Mouse (Mus musculus) lung, adult 2 months (tissue): ENCODE measurements around the gene Gpsm1. TPM values are rescaled to one million over a fixed set of nuclear protein-coding genes. Genes with fewer than 3 reads are reported as not detected.
"Not testable (repeated sequence)": the region's sequence is repeated elsewhere in the genome, so short reads cannot be mapped to it uniquely, and the experiment has no call there.

Experiments used
- DNase-seq: peaks from one replicate; pipeline ENCODE4 v3.0.0; 2022
- H3K4me1 ChIP-seq: fragments of 200-500 bp; 2 replicates; pipeline ENCODE4 v1.6.1; 2011; ENCODE audit warnings: low read length; ENCODE audit not compliant: control insufficient read depth, insufficient read depth
- H3K4me3 ChIP-seq: fragments of 200-500 bp; replicated peaks from 2 replicates; pipeline ENCODE3; 2011; ENCODE audit warnings: low read depth, mild to moderate bottlenecking, control low read depth, low read length; ENCODE audit errors: extremely low read depth
- CTCF ChIP-seq: fragments of 200-500 bp; IDR thresholded peaks from 2 replicates; pipeline ENCODE4 v1.5.1; 2011; ENCODE audit warnings: mild to moderate bottlenecking, low read length, control low read depth; ENCODE audit not compliant: insufficient read depth
- POLR2A ChIP-seq: fragments of 200-500 bp; IDR thresholded peaks from 2 replicates; pipeline ENCODE4 v1.6.1; 2011; ENCODE audit warnings: low read depth, mild to moderate bottlenecking, control low read depth, low read length, borderline replicate concordance; ENCODE audit errors: extremely low read depth
- WGBS: fragments of 180-500 bp; shearing (Covaris S2); methylation state at CpG from one replicate; pipeline ENCODE4 v1.1.7; 2018; 5-methylcytosine and 5-hydroxymethylcytosine counted together
- polyA plus RNA-seq: library from polyadenylated mRNA; depleted of rRNA; stranded (reverse); fragments of >200 nt; gene quantifications from 2 replicates; pipeline ENCODE4 v1.2.3, GENCODE M21; 2012

Gpsm1 gene
- polyA plus RNA-seq, 1 experiment: 56.2 TPM

- no peak for TF ChIP-seq CTCF
- no peak for TF ChIP-seq POLR2A
- WGBS: 41% methylated on average over 3 of the region's 3 CpGs
- no peak for DNase-seq
- no peaks in the 10 kb centered on the region for H3K4me1 ChIP-seq
- H3K4me3 ChIP-seq: no peak within 1 kb of the TSS
These were observed 45.5 kb downstream of the Gpsm1 start, which contains the start of gene Card9 for GRCm38 (mm10) chr2:26360772-26361171. Card9 (minus strand) TSS chr2:26360918.

- Histone ChIP-seq H3K4me1 (no peaks in the 10 kb centered on the region), H3K4me3 (no peak overlapping the region)
- DNase-seq: no peak
- WGBS: 88% methylated on average over 5 of the region's 5 CpGs
- TF ChIP-seq CTCF: no peak
- TF ChIP-seq POLR2A: no peak
These were observed 47.7 kb downstream of the Gpsm1 start for GRCm38 (mm10) chr2:26362991-26363390.

- WGBS: 54% methylated on average over 5 of the region's 5 CpGs
- TF ChIP-seq POLR2A (no peak), CTCF (no peak)
These were observed 48.2 kb downstream of the Gpsm1 start for GRCm38 (mm10) chr2:26363481-26363880.

GRCm38 (mm10) chr2:26364738-26365465, 49.6 kb downstream of the Gpsm1 start:
- TF ChIP-seq POLR2A: no peak
- no peak for TF ChIP-seq CTCF
- Histone ChIP-seq H3K4me3 (no peak overlapping the region), H3K4me1 (no peaks in the 10 kb centered on the region)
- DNase-seq: peak; percentile 44
- WGBS: 35% methylated on average over 10 of the region's 10 CpGs

More at GRCm38 (mm10) chr2:26363481-26363880, 48.2 kb downstream of the Gpsm1 start:
- DNase-seq: no peak
- Histone ChIP-seq H3K4me1 (no peaks in the 10 kb centered on the region), H3K4me3 (no peak overlapping the region)

- H3K4me1 ChIP-seq: no peaks in the 10 kb centered on the region
- TF ChIP-seq CTCF: no peak
- no peak for TF ChIP-seq POLR2A
- H3K4me3 ChIP-seq: no peak overlapping the region
- WGBS: 93% methylated on average over 6 of the region's 6 CpGs
- no peak for DNase-seq
These were observed 52.6 kb downstream of the Gpsm1 start for GRCm38 (mm10) chr2:26367911-26368310.

- TF ChIP-seq POLR2A: no peak
- no peak for TF ChIP-seq CTCF
- no peak for DNase-seq
- Histone ChIP-seq H3K4me3 (no peak overlapping the region), H3K4me1 (no peaks in the 10 kb centered on the region)
- WGBS: 89% methylated on average over 1 of the region's 1 CpGs
These were observed 53.3 kb downstream of the Gpsm1 start for GRCm38 (mm10) chr2:26368572-26368971.

GRCm38 (mm10) chr2:26372396-26372795, 57.1 kb downstream of the Gpsm1 start:
- 92% methylated on average over 8 of the region's 8 CpGs for WGBS
- no peak for DNase-seq
- H3K4me3 ChIP-seq: no peak overlapping the region
- no peaks in the 10 kb centered on the region for H3K4me1 ChIP-seq
- TF ChIP-seq POLR2A: no peak
- TF ChIP-seq CTCF: no peak

GRCm38 (mm10) chr2:26380131-26380771, 64.9 kb downstream of the Gpsm1 start, which contains the start of gene Snapc4:
Snapc4 (minus strand) TSS chr2:26380653.
- no peak for TF ChIP-seq CTCF
- 0 out of 2 replicates have a peak, but pooled peaks have one; percentile 24 for TF ChIP-seq POLR2A
- peak; percentile 78 for DNase-seq
- peaks cover 3% of the 10 kb centered on the region for H3K4me1 ChIP-seq
- peak within 1 kb of the TSS; percentile 94 for H3K4me3 ChIP-seq
- under 1% methylated on average over 38 of the region's 38 CpGs for WGBS

GRCm38 (mm10) chr2:26380871-26381270, 65.6 kb downstream of the Gpsm1 start:
- not testable (repeated sequence) for H3K4me1 ChIP-seq, DNase-seq
- peak overlapping the region; percentile 70 for H3K4me3 ChIP-seq
- 36% methylated on average over 6 of the region's 6 CpGs for WGBS

GRCm38 (mm10) chr2:26387713-26388112, 72.4 kb downstream of the Gpsm1 start:
- 85% methylated on average over 3 of the region's 3 CpGs for WGBS
- no peak for DNase-seq
- TF ChIP-seq POLR2A (no peak), CTCF (no peak)
- H3K4me3 ChIP-seq: no peak overlapping the region
- H3K4me1 ChIP-seq: peaks cover 10% of the 10 kb centered on the region
